Mouse (Mus musculus) spleen, postnatal 36 days (tissue): ENCODE results near the gene Mier1.
A peak's percentile ranks its signal among the peaks of the same experiment; 100 is the strongest.
"Not testable (repeated sequence)": the region's sequence is repeated elsewhere in the genome, so short reads cannot be mapped to it uniquely, and the experiment has no call there.

Experiments
- DNase-seq, 2 experiments: peaks; one replicate each; pipeline ENCODE4 v3.0.0; 2022; ENCODE audit warnings: low spot score in 2 of 2, mixed read lengths in 1 of 2

Gene Mier1

DNA sequence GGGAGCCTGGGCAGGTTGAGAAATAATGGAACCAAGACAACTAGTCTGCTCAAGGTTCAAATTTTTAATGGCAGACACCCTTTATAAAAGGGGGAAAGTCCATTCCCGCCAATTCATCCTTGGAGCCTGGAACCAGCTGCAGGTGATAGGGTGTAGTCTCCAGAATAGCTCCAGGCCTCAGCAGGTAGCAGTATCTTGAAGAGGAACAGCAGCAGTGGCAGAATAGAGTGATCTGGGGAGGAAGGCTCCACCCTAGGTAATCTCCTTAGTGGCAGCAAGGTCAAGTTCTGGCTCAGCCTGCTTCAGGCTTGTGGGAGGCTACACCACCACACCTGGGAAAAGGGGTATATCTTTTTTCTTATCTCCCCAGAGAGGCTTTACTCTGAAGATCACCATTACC, 52.0 kb downstream of the Mier1 start:
- not testable (repeated sequence) for DNase-seq

DNA sequence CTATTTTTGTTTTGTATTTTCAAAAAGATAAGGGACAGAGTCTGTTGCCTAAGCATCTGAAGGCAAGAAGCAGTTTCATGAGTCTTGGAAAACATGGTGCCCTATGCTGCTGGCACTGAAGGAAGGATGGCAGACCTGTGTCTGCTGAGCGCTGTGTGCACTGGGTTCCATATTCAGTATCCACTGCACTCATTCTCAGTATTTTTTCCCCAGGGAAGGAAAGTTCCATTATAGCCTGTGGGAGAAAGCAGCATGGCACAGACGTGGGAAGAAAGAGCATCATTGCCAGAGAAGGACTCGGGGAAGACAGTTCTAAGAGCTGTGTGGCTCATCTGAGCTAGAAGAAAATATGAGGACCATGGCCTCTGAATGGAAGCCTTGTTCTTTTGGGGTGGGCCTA, 57.1 kb downstream of the Mier1 start:
- no peak for DNase-seq

DNA sequence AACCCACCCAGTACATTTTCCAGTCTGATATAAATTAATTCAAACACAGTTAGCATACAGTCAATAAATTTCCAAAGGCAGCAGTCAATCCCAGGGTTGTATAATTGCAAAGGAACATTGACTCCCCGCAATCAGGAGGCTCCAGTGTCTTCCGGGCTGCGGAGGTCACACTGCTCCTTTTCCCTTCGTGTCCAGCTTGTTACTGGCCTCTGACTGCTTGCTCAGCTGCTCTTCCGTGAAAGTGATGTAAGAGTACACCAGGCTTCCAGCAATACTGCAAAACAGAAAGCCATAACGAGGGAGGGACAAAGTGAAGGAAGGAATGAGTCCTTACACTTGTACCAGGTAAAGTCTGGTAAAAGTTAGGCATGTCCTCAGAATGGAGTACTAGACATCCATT, 59.3 kb downstream of the Mier1 start:
- no peak for DNase-seq

DNA sequence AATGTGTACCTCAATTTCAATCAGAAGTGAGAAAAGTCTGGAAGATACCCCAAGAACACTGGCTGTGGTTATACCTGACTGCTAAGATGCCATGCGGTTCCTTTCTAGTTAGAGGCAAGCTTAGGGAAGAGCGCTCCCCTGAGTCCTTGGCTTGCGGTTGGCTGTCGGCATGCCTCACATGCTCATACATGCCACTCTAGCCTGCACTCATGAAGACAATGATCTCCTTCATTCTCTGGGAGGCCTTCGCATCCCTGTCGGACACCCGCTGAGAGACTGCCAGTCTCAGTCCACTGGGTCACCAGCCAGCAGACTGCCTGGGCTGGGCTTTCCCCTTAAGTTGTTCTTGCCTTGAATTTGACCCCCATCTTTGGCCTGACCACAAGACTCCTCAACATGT, 59.8 kb downstream of the Mier1 start:
- no peak for DNase-seq

DNA sequence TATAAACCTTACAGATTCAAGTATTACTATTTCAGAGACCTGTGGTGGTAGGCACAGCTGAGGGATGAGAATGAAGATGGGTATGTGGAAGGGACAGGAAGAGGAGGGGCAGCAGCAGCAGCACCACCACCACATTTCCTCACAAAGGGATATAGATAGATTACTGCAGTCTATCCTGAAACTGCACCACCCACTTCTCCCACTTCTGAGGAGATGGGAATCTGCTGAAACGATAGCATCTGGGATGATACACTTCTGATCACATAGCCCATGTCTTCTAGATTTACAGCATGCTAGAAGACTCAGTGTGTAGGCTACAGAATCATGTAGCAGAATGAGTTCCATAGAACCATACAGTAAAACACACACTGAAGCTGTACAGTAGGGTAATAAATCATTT, 63.5 kb downstream of the Mier1 start:
- DNase-seq, result no peak

DNA sequence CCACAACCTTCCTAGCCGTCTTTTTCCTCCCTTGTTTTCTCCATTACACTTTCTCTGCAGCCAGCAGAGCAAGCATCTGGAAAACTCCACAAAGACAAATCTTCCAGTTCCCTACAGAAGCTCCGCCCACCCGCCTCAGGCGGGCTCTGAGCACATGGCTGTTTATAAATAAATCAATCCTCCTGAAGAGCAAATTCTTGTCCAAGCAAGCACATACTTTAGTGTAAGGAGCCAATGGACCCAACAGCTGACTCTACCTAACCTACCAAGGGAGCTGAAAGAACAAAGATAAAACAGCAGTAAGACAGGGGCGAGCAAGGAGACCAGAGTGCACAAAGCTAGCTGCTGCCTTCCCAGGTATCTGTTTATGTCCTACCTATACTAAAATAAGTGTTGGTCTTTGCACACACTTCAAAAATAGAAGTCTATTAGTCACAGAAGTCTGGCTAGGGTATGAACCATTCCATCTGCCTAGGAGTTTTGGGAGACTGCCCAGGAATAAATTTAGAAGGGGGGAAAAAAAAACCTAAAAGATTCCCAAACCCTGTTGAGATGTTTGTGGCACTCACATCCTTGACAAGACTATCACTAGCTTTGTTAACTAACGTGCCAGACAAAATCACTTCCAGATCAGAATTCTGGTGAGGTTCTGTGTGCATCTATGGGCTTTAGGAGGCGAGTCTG, 64.6 kb downstream of the Mier1 start:
- DNase-seq, result no peak

DNA sequence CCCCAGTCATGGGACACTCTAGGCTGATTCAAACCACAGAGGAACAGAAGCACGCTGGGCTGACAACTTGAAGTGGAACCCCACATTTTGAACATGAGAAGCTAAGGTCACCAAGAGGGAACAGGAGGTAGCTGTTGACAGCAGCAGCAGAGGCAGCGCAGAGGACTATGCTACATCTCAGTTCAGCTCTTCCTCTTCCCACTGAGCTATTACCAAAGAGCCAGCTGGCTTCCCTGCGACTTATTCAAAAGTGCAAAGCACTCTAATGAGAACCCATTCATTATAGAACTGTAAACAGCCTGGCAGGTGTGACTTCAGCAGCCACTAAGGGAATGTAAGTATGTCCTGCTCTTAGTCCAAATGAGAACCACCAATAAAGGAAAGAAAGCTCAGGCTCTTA, 65.4 kb downstream of the Mier1 start:
- DNase-seq, result no peak

DNA sequence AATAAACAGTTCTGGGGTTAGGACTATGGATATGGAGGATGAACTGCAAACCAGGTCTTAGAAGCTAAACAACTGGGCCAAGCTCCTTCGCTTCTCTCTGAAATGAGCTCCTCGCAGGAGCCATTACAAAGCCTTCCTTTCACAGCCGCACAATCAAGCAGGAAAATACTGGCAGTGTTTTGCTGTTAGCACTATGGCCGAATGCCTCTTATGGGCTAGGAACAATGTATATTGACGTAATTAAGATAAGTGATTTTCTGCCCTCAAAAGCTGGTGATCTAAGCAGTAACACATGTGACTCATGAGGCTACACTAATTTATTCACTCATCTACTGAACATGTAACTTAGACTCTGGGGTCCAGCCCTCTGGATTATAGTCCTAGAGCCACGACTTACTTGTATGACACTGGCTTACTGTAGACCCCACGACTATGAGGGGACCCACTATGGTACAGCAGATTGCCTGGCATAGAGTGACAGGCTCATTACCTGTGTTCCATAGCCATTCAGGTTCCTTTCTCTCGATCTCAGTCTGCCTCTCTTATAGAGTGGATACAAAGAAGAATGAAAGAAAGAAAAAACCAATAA, 66.2 kb downstream of the Mier1 start:
- no peak for DNase-seq

DNA sequence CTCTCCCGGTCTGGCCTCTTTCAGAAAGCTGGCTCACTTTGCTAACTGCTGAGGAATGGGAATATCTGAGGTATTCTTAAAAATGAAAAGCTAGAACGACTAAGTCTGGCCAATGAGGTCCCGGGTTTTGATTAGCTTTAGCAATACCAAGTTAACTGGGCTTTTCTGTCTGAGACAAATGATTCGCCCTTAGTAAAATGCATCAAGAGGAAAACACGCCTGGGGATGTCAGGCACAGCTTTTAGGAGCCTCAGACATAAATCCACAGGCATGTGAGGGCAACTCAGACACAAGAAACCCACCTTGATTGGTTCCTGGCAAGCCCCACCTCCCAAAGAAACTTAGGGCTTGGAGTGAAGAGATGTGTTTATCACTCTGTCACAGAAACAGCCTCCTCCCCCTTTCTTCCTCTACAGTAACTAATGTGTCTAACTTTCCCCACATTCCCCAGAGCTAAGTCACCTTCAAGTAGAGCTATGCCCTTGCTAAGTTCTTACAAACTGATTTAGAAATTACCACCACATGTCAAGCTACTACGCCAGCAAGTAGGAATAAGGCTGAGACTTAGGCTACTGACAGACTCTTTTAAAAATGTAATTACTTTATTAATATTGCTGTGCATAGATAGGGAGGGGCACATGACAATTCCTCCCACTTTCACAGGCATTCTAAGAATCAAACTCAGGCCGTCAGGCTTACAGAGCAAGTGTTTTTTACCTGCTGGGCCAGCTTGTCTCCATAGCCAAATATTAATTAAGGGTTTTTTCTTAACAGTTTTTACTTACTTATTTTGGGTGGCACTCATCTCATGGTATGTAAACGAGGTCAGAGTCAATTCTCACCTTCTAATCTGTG, 74.8 kb downstream of the Mier1 start:
- DNase-seq, result peak; percentile 25 to 54

DNA sequence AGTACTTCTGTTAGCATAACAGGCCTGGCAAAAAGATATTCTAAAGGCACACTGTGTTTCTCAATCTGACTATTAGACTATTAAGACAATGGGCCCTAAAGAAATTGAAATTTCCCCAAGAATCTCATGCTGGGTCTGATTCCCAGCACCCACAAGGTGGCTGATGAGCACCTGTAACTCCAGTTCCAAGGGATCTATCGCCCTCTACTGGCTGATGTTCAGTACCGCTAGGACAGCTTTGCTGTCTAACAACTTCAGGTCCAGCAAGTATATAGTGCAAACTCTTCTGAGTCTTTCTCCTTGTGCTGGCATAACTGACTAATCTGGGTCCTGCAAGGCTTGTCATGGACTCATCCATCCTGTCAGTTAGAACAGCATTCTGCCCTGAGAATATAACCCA, 78.2 kb downstream of the Mier1 start:
- no peak for DNase-seq

DNA sequence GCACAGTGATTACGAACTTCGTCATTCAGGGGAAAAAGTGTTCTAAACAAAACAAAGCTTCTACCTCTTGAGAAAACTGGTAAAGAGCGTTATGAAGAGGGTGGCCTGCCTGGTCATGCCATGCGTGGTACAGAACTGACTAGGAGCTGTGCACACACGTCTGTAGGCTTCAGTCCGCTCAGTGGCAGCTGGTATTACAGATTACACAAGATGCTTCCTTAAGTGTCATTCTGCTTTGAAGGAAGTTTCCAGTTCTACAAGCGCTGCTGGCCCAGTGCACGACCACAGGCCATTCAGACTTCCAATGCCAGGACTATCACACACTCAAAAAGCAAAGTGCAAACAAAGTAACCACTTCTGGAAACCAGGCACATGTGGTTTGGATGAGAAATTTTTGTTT, 83.2 kb downstream of the Mier1 start:
- DNase-seq, result no peak

DNA sequence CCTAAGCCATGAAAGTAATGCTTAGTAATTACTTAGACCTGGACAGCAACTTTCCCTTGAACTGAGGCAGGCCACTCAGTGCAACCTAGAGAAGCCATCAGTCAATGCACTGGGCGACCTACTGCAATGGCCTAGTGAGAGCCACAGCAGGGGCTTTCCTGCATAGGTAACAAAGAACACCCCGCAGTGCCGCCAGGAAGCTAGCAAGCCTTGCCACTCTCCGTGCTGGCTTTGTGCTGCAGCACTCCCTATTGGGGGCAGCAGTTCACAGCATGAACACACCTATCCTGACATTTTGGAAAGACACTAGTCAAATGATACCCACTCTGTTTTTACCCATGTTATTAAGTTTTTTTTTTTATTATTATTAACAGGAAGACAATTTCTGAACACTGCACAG, 84.9 kb downstream of the Mier1 start:
- DNase-seq, result no peak

DNA sequence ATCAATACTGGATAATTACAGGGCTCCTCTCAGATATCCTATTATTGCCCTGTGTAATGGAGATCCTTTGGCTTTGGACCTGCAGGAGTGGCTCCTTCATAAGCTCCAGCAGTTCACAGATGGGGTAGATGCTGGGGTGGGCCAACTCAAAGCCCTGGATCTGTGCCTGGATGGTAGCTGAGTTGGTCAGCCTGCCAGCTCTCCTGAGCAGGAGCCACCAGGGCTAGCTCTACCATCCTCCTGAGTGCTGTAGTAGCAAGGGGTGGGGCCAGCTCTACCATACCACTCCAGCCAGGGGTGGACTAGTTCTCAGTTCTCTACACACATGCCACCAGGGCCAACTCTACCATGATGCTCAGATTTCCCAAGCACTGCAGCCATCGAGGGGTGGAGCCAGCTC, 85.9 kb downstream of the Mier1 start:
- no peak for DNase-seq

DNA sequence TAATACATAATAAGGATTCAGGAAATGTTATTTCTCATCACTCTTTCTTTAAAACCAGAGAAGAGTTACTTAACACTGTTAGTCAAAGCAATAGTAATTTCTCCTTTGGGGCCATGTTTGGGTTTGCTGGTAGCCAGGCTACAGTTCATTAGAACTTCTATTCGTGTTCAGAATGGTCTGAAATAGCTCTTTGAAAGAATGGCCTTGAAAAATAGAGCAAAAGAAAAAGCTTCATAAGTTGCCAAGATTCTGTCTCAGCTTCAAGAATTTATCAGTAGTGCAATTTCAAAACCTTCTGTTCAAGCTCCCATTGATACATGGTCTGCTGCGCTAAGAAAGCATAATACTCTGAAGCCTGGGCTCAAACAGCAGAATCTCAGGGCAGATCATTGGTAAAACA, 89.5 kb downstream of the Mier1 start:
- DNase-seq, result no peak

DNA sequence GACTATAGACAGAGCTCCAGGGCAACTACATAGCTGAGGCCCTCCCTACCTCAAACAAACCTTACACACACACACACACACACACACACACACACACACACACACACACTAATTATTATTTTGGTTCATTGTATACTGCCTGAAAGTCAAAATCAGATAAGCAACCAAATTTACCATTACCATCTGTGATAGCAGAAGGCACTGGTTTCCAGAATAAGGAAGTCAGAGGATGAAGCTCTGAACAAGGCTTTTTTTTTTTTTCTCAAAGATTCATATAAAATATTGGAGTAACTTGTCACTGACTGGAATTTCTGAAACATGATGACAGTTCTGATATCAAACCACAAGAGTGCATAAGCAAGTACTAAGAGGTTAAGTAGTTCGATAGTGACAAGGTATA, 94.4 kb downstream of the Mier1 start:
- no peak for DNase-seq

DNA sequence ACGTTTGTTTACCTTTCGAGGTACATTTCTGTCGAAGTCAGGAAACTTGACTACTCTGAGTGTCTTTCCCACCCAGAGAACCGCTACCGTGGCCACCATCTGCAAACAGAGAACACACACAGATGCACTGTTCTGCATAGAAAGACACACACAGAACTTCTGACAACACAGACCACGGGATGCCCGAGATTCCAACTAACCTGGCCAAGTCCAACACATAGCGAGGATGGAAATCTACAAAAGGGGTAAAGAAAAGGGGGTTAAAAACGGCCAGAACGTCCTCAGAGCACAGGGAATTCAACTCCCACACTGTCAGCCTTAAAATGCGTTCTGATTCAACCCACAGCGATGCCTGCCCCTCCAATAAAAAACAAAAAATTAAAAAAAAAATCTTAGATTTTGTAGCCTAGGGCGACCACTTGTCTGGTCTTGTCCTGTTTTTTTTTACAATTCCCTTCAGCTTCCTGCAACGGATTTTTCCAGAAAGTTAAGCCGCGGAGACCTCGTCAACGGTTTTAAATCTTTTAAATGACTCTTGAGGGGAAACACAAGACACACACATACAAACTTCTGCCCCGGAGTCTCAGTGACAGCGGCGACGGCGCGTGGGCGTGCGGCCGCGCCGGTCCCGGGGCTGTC, 99.8 kb downstream of the Mier1 start:
- no peak for DNase-seq

DNA sequence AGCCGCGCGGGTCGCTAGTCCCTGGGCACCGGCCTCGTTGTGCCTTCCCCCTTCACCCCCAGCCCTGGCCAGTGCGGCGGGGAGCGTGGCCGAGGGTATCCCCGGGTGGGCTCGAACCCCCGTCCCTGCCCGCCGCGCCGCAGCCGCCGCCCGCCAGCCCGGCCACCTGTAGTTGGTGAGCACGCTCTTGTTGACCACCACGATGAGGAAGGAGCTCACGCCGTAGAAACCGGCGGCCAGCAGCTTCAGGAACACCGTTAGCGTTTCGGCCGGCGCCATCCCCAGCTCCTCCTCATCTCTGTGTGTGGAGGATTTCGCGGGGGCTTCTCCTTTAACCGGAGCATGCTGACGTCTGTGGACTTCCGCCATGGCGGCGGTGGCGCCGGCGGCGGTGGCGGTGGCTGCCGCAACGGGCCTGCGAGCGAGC, 100.3 kb downstream of the Mier1 start:
- peak; percentile 69 to 70 for DNase-seq
